In the genomic region with DNA sequence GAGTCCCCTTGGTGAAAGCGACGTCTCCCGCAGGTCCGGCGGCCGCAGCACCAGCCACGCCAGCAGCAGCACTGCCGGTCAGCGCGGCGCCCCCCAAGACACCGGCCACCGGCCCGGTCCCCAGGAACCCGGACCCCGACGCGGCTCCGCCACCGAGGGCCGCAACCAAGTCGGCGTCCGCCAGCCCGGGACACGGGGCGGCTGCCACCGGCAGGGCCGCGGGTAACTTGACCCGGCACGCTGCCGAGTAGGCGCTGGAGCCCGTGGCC, we compare ENCODE assay signal across 8 mouse cellular contexts. TPM values are rescaled to one million over a fixed set of nuclear protein-coding genes. Genes with fewer than 3 reads are reported as not detected.
DNase-seq lines count a peak whose midpoint lies in the region; ATAC-seq lines count a peak whose summit lies in the region.

No protein-coding gene starts in this region.

- no peaks in the 10 kb centered on the region for H3K27me3 ChIP-seq in kidney, embryonic 16.5 days (ENCODE audit: insufficient read depth, low read length)
- no peaks in the 10 kb centered on the region for H3K27me3 ChIP-seq in hindbrain, embryonic 11.5 days (ENCODE audit: control insufficient read depth, insufficient read depth, low read length)
- no peaks in the 10 kb centered on the region for H3K27me3 ChIP-seq in midbrain, embryonic 14.5 days (ENCODE audit: control insufficient read depth, insufficient read depth, low read length)

- H3K4me1 ChIP-seq in kidney, embryonic 16.5 days (ENCODE audit: insufficient read depth, low read length), result peaks cover 4% of the 10 kb centered on the region; the same call in 1 of the 2 replicates
- peaks cover 4% of the 10 kb centered on the region; the same call in 1 of the 2 replicates for H3K4me1 ChIP-seq in brown adipose tissue, adult 24 weeks (ENCODE audit: control insufficient read depth, insufficient read depth, insufficient read length, low read length)
- H3K4me1 ChIP-seq in hindbrain, embryonic 11.5 days (replicated peaks; ENCODE audit: control insufficient read depth, insufficient read depth, low read length), result no peaks in the 10 kb centered on the region
- peaks cover 14% of the 10 kb centered on the region; the same call in 1 of the 2 replicates for H3K4me1 ChIP-seq in midbrain, embryonic 14.5 days (ENCODE audit: control insufficient read depth, insufficient read depth, low read length)

- peak overlapping the region; percentile 61 for H3K4me3 ChIP-seq in kidney, embryonic 16.5 days (ENCODE audit: low read length)
- H3K4me3 ChIP-seq in brown adipose tissue, adult 24 weeks (ENCODE audit: insufficient read depth, low read depth, low read length), result peak overlapping the region; percentile 95
- H3K4me3 ChIP-seq in hindbrain, embryonic 11.5 days (ENCODE audit: low read depth, low read length), result peak overlapping the region; percentile 97
- peak overlapping the region; percentile 97 for H3K4me3 ChIP-seq in midbrain, embryonic 14.5 days (replicated peaks; ENCODE audit: low read depth, low read length)

- 0% methylated on average over 32 of the region's 35 CpGs for WGBS in kidney, embryonic 16.5 days
- WGBS in hindbrain, embryonic 11.5 days, result 0% methylated on average over 33 of the region's 35 CpGs
- WGBS in midbrain, embryonic 14.5 days, result under 1% methylated on average over 27 of the region's 35 CpGs

- H3K36me3 ChIP-seq in kidney, embryonic 16.5 days (ENCODE audit: insufficient read depth, low read length), result no peaks in the 10 kb centered on the region
- H3K36me3 ChIP-seq in hindbrain, embryonic 11.5 days (ENCODE audit: control insufficient read depth, insufficient read depth, low read length), result no peaks in the 10 kb centered on the region
- no peaks in the 10 kb centered on the region for H3K36me3 ChIP-seq in midbrain, embryonic 14.5 days (ENCODE audit: control insufficient read depth, insufficient read depth, low read length)

- no peaks in the 10 kb centered on the region for H3K9me3 ChIP-seq in kidney, embryonic 16.5 days (ENCODE audit: low read length)
- H3K9me3 ChIP-seq in hindbrain, embryonic 11.5 days (ENCODE audit: control insufficient read depth, low read length), result no peaks in the 10 kb centered on the region
- H3K9me3 ChIP-seq in midbrain, embryonic 14.5 days (ENCODE audit: control insufficient read depth, low read length), result no peaks in the 10 kb centered on the region

- peak overlapping the region; percentile 93 for H3K9ac ChIP-seq in kidney, embryonic 16.5 days (replicated peaks; ENCODE audit: low read length)
- peak overlapping the region; percentile 96 for H3K9ac ChIP-seq in hindbrain, embryonic 11.5 days (ENCODE audit: low read depth, low read length)
- H3K9ac ChIP-seq in midbrain, embryonic 14.5 days (replicated peaks; ENCODE audit: low read length), result peak overlapping the region; percentile 95

- no peak for DNase-seq in kidney, postnatal 10 days
- DNase-seq in hindbrain, embryonic 11.5 days (ENCODE audit: low spot score), result no peak
- no peak for DNase-seq in midbrain, embryonic 14.5 days
- DNase-seq in gastrocnemius, adult 18-20 months (ENCODE audit: low spot score), result no peak
- DNase-seq in left cerebral cortex, adult 9 months (ENCODE audit: low spot score in 2 of 2), result no peak

- H3K4me2 ChIP-seq in kidney, embryonic 16.5 days (replicated peaks; ENCODE audit: low read depth, low read length), result peak overlapping the region; percentile 60
- H3K4me2 ChIP-seq in hindbrain, embryonic 11.5 days (replicated peaks; ENCODE audit: low read depth, low read length), result peak overlapping the region; percentile 45
- peak overlapping the region; percentile 81 for H3K4me2 ChIP-seq in midbrain, embryonic 14.5 days (ENCODE audit: low read length)

- peak overlapping the region; percentile 100 for H3K27ac ChIP-seq in kidney, embryonic 16.5 days (ENCODE audit: low read length)
- peak overlapping the region; percentile 73 for H3K27ac ChIP-seq in brown adipose tissue, adult 24 weeks (replicated peaks; ENCODE audit: low read depth, low read length)
- H3K27ac ChIP-seq in hindbrain, embryonic 11.5 days (ENCODE audit: low read depth, low read length), result peak overlapping the region; percentile 100
- peak overlapping the region; percentile 99 for H3K27ac ChIP-seq in midbrain, embryonic 14.5 days (replicated peaks; ENCODE audit: low read depth, low read length)

- ATAC-seq in kidney, embryonic 16.5 days (ENCODE audit: low FRiP score, low TSS enrichment), result peak; percentile 19
- peak; percentile 13 for ATAC-seq in hindbrain, embryonic 11.5 days (ENCODE audit: low FRiP score)
- peak; percentile 6; the same call in 1 of the 2 replicates for ATAC-seq in midbrain, embryonic 14.5 days (ENCODE audit: low FRiP score, low TSS enrichment)
- ATAC-seq in CD4-positive, CD25-positive, alpha-beta regulatory T cell, adult 4 months, result no peak

RNA-seq across cellular contexts. Expression of a gene that starts 0.4 kb away (rescaled TPM):
- 36.6 and 45.5 TPM in 2 replicates for polyA plus RNA-seq in kidney, embryonic 16.5 days (2015; fragmentation: Nextera tagmentation; extraction: Ambion mirVana)
- 16.7 and 26.3 TPM in 2 replicates for polyA plus RNA-seq in brown adipose tissue, adult 24 weeks (2012; ENCODE audit: insufficient read depth, insufficient read length, missing spikeins)
- 60.0 and 64.0 TPM in 2 replicates for polyA plus RNA-seq in hindbrain, embryonic 11.5 days (2014; fragmentation: Nextera tagmentation; extraction: Ambion mirVana)
- polyA plus RNA-seq in midbrain, embryonic 14.5 days (2014; fragmentation: Nextera tagmentation; extraction: Ambion mirVana), result 87.3 and 90.1 TPM in 2 replicates
- 10 to 100 TPM; 16.6 to 17.8 TPM for total RNA-seq in gastrocnemius, adult 18-20 months (2021)
- polyA plus RNA-seq in CD4-positive, CD25-positive, alpha-beta regulatory T cell, adult 4 months (2017; shearing (Covaris generic)), result 100 to 1,000 TPM in 1 of 2 experiments, 10 to 100 TPM in 1; 85.8 to 136 TPM
